Mouse (Mus musculus) mesoderm, embryonic 11.5 days (tissue): ENCODE data around the gene Eif2ak1.

Source experiments
- DNase-seq: peaks from one replicate; pipeline ENCODE4 v3.0.0-alpha.2; 2012; ENCODE audit warnings: low read depth, low spot score

Gene Eif2ak1

GRCm38 (mm10) chr5:143948361-143948760, 130.8 kb downstream of the Eif2ak1 start:
- no peak for DNase-seq

- no peak for DNase-seq
These were observed 132.4 kb downstream of the Eif2ak1 start for GRCm38 (mm10) chr5:143950016-143950415.
